Mouse (Mus musculus) retina, postnatal 1 day (tissue): ENCODE results near the gene Clcn6.

Source experiments
- DNase-seq: peaks from one replicate; pipeline ENCODE4 v3.0.0-alpha.2; 2012

Gene Clcn6

DNA sequence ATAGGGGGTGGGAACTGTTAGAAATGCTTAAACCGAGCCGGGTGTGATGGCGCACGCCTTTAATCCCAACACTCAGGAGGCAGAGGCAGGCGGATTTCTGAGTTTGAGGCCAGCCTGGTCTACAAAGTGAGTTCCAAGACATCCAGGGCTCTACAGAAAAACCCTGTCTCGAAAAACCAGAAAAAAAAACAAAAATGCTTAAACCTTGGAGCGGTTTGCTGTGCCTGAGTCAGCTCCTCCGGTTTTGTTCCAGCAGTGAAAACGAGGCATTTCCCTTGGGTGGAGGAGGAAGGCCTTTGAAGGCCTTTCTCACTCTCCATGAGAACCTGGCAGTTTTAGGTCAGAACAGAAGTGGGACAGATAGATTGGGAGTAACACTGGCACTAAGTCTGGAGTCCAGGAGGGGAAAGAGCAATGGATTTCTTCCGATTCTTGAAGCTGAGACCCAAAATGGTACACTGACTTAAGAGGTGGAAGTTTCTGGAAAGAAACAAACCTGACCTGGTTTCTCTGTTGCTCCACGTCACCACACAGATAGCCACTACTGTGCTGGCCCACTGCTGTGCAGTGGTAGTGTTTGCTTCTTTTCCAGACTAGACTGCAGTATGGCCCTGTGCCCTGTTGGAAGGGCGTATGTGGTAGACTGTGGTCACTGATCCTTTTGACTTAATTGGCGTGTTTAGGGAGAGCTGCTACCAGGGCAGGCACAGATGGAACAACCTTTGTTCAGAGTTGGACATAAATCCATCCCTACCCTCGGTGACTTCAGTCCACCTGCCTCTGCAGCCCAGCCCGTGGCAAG, 1.6 kb upstream of the Clcn6 start:
- DNase-seq: no peak

DNA sequence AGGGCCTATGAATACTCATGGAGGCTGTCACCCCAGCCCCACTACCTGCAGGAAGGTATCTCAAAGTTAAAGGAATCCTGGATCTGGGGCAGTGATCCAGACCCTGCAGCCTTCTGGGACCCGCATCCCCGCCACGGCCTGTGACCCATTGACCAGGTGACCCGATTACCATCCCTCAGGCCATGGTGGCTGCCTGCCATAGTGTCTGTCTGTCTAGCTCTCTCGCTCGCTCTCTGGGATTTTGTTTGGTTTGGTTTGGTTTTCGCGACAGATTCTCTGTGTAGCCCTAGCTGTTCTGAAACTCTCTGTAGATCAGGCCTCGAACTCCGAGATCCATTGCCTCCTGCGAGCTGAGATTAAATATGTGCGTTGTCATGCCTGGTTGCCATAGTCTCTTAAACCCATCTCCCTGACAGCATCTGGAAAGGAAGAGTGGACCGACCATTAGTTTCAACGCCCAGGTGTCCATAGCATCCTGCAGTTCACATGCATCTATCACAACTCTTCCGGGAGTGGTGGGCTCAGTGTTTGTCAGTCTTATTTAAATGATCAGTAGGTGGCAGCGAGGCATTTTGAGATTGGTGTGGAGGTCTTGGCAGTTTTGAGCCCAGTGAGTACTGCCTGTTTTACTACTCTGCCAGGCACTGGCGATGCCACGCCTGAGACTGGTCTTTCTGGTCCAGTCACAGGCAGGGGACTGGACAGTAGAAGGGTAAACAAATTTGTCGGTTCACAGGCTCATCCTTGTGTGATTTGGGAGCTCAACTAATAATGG, 820 bp upstream of the Clcn6 start:
- peak; percentile 14 for DNase-seq

DNA sequence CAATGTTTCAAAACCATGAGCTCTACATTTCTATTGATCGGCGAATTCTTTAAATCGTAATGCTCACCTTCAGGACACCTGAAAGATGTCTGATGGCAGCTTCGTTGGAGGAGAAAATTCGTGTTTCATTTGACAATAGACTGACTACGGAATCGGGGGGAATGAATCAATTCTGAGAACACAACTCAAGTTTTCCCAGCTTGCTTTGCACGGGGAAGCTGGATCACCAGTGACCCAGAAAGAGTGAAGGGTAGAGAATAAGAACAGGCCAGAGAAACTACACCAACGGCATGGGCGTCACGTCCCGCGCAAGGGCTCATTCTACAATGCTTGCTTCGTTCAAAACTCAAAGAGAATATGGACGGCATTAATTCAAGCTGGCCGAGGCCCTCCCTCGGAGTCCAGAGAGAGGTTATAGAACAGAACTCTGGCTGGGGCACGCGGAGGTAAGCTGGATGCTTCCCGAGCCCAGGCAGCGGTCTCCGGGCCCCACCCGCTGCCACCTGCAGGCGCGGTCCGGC, 482 bp downstream of the Clcn6 start:
- DNase-seq: no peak

DNA sequence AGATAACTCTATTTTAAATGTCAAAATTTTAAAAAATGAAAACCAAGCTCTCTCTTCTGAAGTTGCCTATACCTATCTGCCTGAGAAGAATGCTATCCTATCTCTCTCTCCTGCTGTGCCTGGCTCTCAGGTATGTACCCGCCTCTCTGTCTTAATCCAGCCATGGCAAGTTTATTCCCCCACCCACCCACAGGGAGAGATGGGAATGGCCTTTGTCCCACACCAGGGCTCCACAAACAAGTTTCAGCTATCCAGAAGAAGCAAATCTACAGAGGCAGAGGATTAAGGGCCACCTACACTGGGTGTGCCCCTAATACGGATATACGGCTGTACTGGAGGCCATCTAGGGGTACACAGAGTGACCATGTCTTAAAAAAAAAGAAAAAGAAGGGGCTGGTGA, 3.2 kb downstream of the Clcn6 start:
- no peak for DNase-seq

DNA sequence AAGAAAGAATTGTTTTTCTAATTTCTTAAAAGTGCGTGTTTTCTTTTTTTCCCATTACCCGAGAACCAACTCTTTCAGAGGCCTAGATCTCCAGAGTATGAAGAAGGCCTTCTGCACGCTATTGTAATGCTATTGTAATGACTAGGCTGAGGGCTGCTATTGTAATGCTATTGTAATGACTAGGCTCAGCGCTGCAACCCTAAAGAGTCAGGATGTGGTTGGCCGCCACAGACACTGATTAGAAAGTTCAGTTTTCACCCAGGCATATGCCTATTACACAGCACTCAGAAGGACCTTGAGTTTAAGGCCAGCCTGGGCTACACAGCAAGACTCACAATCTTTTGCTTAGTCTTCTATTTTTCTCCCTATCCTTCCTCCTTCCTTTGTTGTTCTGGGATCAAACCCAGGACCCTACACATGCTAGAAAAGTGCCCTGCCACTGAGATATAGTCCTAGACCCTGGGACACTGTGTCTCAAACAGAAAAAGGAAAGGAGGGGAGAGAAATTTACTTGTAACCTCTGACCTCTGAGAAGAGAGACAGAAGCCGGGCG, 4.7 kb downstream of the Clcn6 start:
- DNase-seq: no peak

DNA sequence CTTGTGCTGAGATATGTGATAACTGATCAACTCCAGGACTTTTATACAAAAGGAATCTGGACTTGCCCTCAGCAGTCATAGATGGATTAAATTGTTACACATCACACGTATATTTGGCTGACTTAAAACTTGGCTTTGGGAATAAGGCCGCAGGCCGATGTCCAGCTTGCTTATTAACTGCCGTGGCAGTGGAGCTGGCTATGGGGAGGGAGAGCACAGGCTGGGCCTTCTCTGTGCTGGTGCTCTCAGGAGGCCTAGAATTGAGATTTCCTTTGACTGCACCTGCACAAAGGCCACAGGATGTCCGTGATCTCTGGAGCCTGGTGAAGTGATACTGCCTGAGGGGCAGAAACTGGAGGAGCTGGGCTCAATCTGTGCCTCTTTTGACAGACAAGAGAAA, 8.1 kb downstream of the Clcn6 start:
- DNase-seq: no peak

DNA sequence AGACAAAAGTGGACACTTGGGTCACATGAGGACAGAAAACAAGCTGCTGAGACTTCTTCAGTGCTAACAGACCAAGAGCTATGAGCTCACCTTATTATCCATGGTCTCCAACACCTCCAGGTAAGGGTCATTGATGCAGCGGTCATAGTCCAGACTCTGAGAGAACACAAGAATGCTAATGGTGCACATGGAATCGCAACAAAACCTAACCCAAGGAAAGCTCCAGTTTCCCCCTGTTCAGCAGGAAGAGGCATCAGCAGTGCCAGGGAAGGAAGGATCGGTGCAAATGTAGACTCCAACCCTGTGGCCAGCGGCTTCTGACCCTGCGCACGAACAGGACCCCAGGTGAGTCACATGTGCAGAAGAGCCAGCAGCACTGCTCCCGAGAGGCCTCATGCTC, 9.3 kb downstream of the Clcn6 start:
- DNase-seq: no peak

DNA sequence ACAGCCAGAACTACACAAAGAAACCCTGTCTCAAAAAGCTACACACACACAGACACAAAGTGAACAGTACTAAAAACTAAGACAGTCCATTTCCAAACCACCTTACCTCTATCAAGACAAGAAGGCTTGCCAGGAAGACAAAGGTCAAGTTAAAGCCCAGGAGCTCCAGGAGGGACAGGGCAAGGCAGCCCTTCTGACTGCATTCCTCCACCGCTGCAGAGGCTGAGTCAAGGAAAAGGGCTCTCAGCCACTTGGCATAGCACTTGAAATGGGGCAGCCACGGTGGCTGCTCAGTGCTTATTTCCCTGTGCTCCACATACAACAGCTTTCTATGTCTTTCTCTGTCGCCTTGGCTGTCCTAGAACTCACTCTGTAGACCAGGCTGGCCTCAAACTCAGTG, 14.6 kb downstream of the Clcn6 start:
- DNase-seq: no peak

DNA sequence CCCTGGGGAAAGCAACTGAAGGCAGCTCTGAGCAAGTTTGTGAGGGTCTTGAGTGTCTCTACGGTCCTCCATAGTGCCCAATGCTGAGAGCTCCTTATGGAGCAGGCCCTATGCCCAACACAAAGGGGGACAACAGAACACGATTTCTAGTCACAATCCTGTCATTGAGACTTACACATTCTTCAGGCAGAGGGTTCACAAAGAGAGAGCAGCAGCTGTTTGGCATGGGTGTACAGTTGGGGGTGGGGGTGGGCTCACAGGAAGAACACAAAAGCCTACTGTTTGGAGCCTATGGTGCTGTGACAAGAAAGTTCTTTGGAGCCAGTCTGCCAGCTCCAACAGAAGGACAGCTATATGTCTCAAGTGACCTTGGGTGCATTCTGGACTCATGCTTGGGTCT, 20.2 kb downstream of the Clcn6 start:
- peak; percentile 56 for DNase-seq

DNA sequence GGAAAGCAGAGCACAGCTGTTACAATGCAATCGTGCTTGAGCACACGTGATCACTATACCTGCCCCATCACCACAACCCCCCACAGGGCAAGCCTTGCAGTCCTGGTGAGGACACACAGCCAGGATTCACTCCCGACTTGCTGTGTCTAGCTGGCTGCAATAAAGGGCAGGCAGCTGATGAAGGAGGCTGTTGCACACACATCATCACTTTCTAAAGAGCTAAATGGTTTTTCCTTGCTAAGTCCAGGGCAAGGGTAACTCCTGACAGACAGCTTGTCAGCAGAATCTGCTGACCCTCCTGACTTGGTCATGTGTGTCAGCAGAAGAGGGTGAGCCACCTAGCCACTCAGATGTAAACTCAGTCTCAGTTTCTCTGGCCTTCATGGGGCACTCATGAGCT, 21.6 kb downstream of the Clcn6 start:
- DNase-seq: no peak

DNA sequence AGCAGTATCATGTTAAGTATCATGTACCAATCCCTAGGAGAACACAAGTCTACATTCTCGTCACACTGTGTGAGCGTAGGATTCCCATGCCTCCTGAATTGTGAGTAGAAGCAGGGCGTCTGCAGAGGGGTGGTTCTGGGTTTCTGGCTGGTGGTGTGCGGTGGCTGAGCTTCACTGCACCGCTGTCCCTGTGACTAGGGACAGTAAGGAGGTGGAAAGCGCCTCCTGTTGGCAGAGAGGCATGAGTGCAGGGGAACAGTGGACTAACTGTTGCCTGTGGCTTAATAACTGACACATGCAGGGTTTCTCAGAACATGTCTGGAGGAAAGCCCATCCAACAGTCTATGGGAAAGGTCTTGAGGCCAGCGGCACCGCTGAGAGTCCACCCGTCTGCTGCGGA, 23.2 kb downstream of the Clcn6 start:
- peak; percentile 22 for DNase-seq

DNA sequence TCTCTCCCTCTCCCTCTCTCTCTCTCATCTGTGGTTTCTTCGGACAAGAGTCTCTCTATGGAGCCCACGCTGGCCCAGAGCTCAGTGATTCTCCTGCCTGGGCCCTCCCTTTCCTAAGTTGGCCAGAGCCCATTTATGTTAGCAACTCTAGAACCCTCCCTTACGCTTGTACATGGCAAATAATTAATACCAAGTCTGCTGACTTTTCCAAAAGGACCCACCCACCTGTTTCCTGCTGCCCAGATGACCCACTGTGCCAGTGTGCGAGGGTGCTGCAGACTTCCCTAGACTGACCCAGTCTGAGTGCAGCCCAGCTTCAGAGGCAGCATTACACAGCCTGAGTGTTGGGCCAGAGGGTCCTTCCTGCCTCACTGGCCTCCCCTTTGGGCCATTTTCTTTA, 26.4 kb downstream of the Clcn6 start:
- DNase-seq: no peak

DNA sequence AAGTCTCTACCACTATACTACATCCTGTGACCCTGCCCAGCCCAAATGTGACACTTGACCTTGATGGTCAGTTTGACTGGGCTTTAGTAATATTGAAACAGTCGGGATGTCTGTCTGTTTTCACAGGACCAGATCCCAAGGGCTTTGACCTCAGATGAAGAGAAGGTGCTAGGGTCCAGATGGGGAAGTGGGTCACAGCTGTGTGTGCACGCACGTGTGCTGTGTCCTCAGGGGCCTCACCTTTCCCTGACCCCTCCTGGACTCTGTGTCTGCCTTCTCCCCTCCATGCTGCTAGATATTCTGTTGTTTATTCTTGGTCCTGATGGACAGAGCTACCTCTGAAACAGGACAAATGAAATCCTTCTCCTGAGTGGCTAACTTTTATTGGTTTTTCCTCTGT, 27.3 kb downstream of the Clcn6 start:
- DNase-seq: no peak

DNA sequence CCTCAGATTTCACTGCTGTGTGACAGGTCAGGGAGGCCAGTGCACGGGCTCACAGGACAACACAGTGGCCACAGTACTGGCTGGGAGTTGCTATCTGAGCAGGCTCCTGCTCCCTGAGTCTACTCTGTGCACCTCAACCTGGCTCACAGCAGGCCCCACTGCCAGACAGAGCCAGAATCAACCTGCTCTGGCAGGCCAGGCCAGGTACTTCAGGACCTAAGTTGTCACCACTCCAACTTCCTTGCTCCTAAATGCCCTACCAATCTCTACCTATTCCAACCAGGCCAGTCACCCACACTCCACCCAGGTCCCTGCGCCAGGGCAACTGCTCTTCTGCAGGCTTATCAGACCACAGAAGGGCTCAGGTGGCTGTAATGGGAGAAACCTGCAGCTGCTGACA, 29.0 kb downstream of the Clcn6 start:
- DNase-seq: no peak

DNA sequence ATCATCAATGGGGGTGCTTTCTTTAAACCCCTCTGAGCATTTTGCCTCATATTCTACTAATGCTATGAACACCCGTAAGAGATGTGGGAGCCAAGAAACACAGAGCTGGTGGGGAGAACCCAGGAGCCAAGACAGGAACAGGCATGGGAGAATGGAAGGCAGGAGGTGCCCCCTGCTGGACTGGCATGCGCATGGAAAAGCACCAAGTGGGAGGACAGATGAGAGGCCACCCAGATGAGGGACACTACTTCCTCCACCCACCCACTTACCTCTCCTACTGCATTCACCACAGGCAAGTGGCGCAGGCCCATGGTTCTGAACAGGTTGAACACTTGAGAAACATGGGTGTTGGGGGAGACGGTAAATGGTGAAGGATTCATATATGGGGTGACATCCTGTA, 30.2 kb downstream of the Clcn6 start:
- peak; percentile 50 for DNase-seq

DNA sequence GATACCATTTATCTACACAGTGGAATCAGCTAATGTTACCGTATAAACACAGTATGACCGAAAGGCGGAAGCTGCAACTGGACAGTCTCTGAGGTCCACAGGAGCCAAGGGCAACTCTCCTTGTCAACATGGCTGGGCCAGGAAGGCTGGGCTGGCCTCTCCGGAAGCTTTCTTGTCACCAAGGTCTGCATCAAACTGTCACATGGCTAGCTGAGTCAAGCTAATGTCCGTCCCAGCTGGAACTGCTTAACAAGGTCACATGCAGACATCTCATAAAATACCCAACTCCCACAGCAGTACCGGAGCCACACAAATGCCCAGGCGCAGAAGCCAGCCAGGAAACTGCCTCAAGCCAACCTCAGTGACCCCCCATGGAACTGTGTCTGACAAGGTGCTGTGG, 34.3 kb downstream of the Clcn6 start:
- no peak for DNase-seq

DNA sequence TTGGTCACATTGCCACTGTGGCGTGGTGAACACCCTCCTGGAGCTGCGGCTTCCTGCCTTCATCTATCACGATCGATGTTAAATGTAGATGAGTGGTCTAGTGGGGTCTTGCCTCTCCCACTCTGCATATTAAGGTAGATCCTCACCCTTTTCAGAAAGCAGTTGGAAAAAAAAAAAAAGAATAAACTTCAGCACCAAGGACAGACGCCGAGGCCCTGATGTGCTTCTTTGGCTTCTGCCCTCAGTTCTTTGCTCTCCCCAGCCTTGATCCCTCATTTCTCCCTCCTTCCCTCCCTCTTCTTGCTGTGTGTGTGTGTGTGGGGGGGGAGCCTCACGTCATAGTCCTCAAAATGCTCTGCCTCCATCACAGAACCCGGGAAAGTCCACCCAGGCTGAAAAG, 36.8 kb downstream of the Clcn6 start:
- no peak for DNase-seq

DNA sequence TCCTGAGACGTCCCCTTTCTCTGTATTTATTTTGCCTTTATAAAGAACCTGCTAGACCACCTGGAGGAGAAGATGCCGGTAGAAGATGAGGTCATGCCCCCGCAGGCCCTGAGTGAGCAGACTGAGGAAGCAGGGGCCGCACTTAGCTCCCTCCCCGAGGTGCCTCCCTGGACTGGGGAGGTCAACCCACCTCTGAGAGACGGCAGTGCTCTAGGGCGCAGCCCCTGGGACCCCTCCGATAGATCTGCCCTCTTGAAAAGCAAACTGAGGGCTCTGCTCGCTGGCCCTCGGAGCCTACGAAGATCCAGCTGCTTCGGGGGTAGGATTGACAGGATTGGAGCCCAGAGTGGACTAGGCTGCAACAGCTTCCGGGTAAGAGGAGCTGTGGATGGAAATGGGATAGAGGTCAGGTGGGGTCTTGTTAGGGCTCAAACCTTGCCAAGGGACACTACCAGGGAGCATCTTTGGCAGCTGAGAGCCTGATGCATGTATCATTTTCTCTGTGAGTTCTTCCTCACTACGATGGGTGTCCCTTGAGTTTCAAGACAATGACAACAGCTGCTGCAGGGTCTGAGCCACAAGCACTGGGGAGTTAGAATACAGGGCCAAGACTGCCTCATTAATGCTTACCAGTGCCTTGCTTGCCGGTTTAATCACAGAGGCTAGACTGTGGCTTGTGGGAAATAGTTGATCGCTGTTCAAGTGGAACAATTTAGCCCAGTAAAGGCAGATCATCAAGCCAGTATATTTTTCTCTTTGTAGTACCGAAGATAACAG, 37.4 kb downstream of the Clcn6 start:
- DNase-seq: no peak

DNA sequence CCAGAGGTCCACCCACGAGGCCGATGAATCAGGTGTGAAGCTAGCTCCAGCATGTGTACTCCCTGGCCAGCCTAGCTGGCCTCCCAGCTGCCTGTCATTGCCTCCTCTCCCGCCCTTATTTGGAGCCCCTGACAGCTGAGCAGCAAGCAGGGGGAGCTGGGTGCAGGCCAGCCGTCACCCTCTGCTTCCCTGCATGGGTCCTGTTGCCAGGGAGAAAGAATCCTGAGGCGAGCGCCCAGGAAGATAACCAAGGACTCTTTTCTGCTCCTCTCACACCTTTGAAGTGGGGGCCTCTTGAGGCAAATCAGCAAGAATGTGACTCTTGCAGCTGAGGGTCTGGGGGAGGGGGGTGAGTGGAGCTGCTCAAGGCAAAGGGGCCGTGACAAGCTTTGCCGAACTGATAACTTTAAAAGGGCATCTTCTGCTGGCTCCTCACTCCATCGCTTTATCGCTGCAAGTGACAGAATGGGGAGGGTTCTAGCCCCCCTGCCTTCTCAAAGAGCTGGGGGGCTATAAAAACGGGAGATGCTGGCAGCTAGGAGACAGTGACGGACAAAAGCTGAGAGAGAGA, 38.3 kb downstream of the Clcn6 start, which contains the start of gene Nppa:
Gene Nppa (plus strand): TSS at position 521 of the 571 bp plus-strand sequence.
- peak; percentile 33 for DNase-seq

DNA sequence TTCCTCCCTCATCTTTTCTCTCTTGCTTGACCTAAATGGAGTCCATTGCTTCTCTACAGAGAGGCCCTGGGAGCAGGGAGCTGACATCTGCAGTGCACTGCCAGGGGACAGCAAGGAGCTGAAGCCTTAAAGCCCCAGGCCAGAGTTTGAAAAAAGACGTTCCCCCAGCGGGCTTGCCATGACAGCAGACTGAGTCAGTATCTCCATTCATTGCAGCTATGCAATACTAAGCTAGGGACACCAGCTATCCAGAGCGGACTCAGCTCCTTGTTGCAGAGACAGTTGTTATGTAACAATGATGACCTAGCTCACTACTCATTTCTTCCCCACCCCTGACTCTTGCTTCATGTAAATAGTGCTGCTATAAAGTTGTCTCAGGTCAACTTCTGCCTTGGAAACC, 43.3 kb downstream of the Clcn6 start:
- DNase-seq: no peak

DNA sequence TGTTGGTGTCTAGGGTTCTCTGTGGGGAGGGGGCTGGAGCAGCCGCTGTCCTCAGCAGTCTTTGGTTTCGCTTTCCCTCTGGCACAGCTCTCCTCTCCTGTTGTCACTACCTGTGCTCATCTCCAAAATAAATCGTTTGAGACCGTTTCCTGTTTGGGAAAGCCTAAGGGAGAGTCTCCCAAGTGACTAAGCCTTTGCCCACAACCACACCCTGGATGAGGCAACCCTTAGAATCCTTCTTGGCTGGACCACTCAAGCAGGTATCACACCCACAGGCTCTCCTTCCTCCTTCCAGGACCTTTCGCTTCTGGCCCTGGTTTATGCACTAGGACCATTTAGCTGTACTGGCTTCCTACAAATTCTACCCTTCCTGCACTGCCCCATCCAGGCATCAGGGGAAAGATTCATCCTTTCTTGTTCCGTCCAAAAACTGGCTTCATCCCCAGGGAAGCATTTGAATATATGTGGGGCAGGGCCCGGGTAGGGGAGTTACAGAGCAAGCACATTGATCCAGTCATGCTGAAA, 45.0 kb downstream of the Clcn6 start:
- DNase-seq: no peak
